Mouse (Mus musculus) left cerebral cortex, adult 11 months (tissue): ENCODE measurements around the gene Ccr1l1.

ENCODE experiments used
- DNase-seq: peaks from one replicate; pipeline ENCODE4 v3.0.0; 2022; ENCODE audit warnings: low spot score

Ccr1l1 gene

GRCm38 (mm10) chr9:123928118-123928758 lies 50.0 kb downstream of the Ccr1l1 start:
- no peak for DNase-seq

GRCm38 (mm10) chr9:123927281-123927960 lies 50.8 kb downstream of the Ccr1l1 start:
- DNase-seq: no peak
